Mouse (Mus musculus): ENCODE data around the gene Sox21. TPM values are rescaled to one million over a fixed set of nuclear protein-coding genes. Genes with fewer than 3 reads are reported as not detected.
A peak's percentile ranks its signal among the peaks of the same experiment; 100 is the strongest.

The Sox21 gene
- polyA plus RNA-seq, 1 experiment from 2014 or later: 11.1 TPM

GRCm38 (mm10) chr14:118209642-118210041, 27.2 kb downstream of the Sox21 start:
- Histone ChIP-seq H3K4me3 (no peak overlapping the region), H3K27ac (replicated peaks) (no peak overlapping the region), H3K9me3 (replicated peaks) (peaks cover 5% of the 10 kb centered on the region; the same call in 1 of the 2 replicates), H3K36me3 (no peaks in the 10 kb centered on the region), H3K27me3 (ENCODE audit: low read depth, poor library complexity, severe bottlenecking) (peaks cover 45% of the 10 kb centered on the region), H3K4me1 (peaks cover 19% of the 10 kb centered on the region)
- WGBS: 12% methylated on average over 5 of the region's 5 CpGs
- peak; percentile 49 for DNase-seq (ENCODE audit: low spot score)

- Histone ChIP-seq H3K9me3 (replicated peaks) (peaks cover 12% of the 10 kb centered on the region; the same call in 1 of the 2 replicates), H3K27ac (replicated peaks) (no peak overlapping the region), H3K4me3 (no peak overlapping the region), H3K36me3 (no peaks in the 10 kb centered on the region), H3K27me3 (ENCODE audit: low read depth, poor library complexity, severe bottlenecking) (peaks cover 23% of the 10 kb centered on the region), H3K4me1 (peaks cover 19% of the 10 kb centered on the region)
- DNase-seq (ENCODE audit: low spot score): no peak
- WGBS: 86% methylated on average over 3 of the region's 3 CpGs
Observed at GRCm38 (mm10) chr14:118207347-118207746, 29.5 kb downstream of the Sox21 start.

- no peak for DNase-seq (ENCODE audit: low spot score)
- no peak overlapping the region for H3K27ac ChIP-seq (replicated peaks)
- WGBS: 77% methylated on average over 7 of the region's 7 CpGs
- H3K9me3 ChIP-seq (replicated peaks): peaks cover 12% of the 10 kb centered on the region; the same call in 1 of the 2 replicates
- H3K4me3 ChIP-seq: no peak overlapping the region
- no peaks in the 10 kb centered on the region for H3K4me1 ChIP-seq
- H3K36me3 ChIP-seq: no peaks in the 10 kb centered on the region
- peaks cover 9% of the 10 kb centered on the region; the same call in 1 of the 2 replicates for H3K27me3 ChIP-seq (ENCODE audit: low read depth, poor library complexity, severe bottlenecking)
Observed at GRCm38 (mm10) chr14:118203031-118203430, 33.8 kb downstream of the Sox21 start.

GRCm38 (mm10) chr14:118202006-118202405, 34.8 kb downstream of the Sox21 start:
- no peak overlapping the region for H3K4me3 ChIP-seq
- WGBS: 87% methylated on average over 5 of the region's 5 CpGs
- 0 out of 2 replicates have a peak, but pooled peaks cover 7% of the 10 kb centered on the region for H3K4me1 ChIP-seq
- H3K27me3 ChIP-seq (ENCODE audit: low read depth, poor library complexity, severe bottlenecking): peaks cover 19% of the 10 kb centered on the region; the same call in 1 of the 2 replicates
- H3K36me3 ChIP-seq: no peaks in the 10 kb centered on the region
- H3K27ac ChIP-seq (replicated peaks): no peak overlapping the region
- H3K9me3 ChIP-seq (replicated peaks): 0 out of 2 replicates have a peak, but pooled peaks cover 7% of the 10 kb centered on the region
- DNase-seq (ENCODE audit: low spot score): no peak

- Histone ChIP-seq H3K27ac (replicated peaks) (no peak overlapping the region), H3K36me3 (no peaks in the 10 kb centered on the region), H3K4me1 (0 out of 2 replicates have a peak, but pooled peaks cover 7% of the 10 kb centered on the region), H3K4me3 (no peak overlapping the region), H3K27me3 (ENCODE audit: low read depth, poor library complexity, severe bottlenecking) (peaks cover 32% of the 10 kb centered on the region; the same call in 1 of the 2 replicates), H3K9me3 (replicated peaks) (0 out of 2 replicates have a peak, but pooled peaks cover 7% of the 10 kb centered on the region)
- DNase-seq (ENCODE audit: low spot score): no peak
- 96% methylated on average over 3 of the region's 3 CpGs for WGBS
Observed at GRCm38 (mm10) chr14:118200731-118201130, 36.1 kb downstream of the Sox21 start.

GRCm38 (mm10) chr14:118197063-118197462, 39.8 kb downstream of the Sox21 start:
- Histone ChIP-seq H3K4me1 (peaks cover 36% of the 10 kb centered on the region), H3K9me3 (replicated peaks) (no peaks in the 10 kb centered on the region), H3K4me3 (no peak overlapping the region), H3K36me3 (no peaks in the 10 kb centered on the region), H3K27me3 (ENCODE audit: low read depth, poor library complexity, severe bottlenecking) (peaks cover 49% of the 10 kb centered on the region), H3K27ac (replicated peaks) (no peak overlapping the region)
- 81% methylated on average over 12 of the region's 12 CpGs for WGBS
- DNase-seq (ENCODE audit: low spot score): no peak

GRCm38 (mm10) chr14:118194219-118194914, 42.5 kb downstream of the Sox21 start:
- no peaks in the 10 kb centered on the region for H3K9me3 ChIP-seq (replicated peaks)
- peak overlapping the region; percentile 57; the same call in 1 of the 2 replicates for H3K27ac ChIP-seq (replicated peaks)
- WGBS: 50% methylated on average over 13 of the region's 13 CpGs
- H3K36me3 ChIP-seq: no peaks in the 10 kb centered on the region
- H3K4me1 ChIP-seq: peaks cover 36% of the 10 kb centered on the region
- peaks cover 56% of the 10 kb centered on the region for H3K27me3 ChIP-seq (ENCODE audit: low read depth, poor library complexity, severe bottlenecking)
- no peak for DNase-seq (ENCODE audit: low spot score)
- peak overlapping the region; percentile 21; the same call in 1 of the 2 replicates for H3K4me3 ChIP-seq

- H3K27ac ChIP-seq (replicated peaks): peak overlapping the region; percentile 78
Observed at GRCm38 (mm10) chr14:118193663-118194062, 43.2 kb downstream of the Sox21 start.

GRCm38 (mm10) chr14:118193001-118193628, 43.7 kb downstream of the Sox21 start:
- peaks cover 54% of the 10 kb centered on the region for H3K27me3 ChIP-seq (ENCODE audit: low read depth, poor library complexity, severe bottlenecking)
- no peak for DNase-seq (ENCODE audit: low spot score)
- H3K9me3 ChIP-seq (replicated peaks): no peaks in the 10 kb centered on the region
- peaks cover 36% of the 10 kb centered on the region for H3K4me1 ChIP-seq
- H3K36me3 ChIP-seq: no peaks in the 10 kb centered on the region
- 21% methylated on average over 10 of the region's 10 CpGs for WGBS
- H3K4me3 ChIP-seq: peak overlapping the region; percentile 37; the same call in 1 of the 2 replicates
- peak overlapping the region; percentile 78 for H3K27ac ChIP-seq (replicated peaks)

More at GRCm38 (mm10) chr14:118193663-118194062, 43.2 kb downstream of the Sox21 start:
- Histone ChIP-seq H3K4me1 (peaks cover 36% of the 10 kb centered on the region), H3K36me3 (no peaks in the 10 kb centered on the region), H3K4me3 (peak overlapping the region; percentile 37), H3K27me3 (ENCODE audit: low read depth, poor library complexity, severe bottlenecking) (peaks cover 54% of the 10 kb centered on the region), H3K9me3 (replicated peaks) (no peaks in the 10 kb centered on the region)
- peak; percentile 58 for DNase-seq (ENCODE audit: low spot score)
- WGBS: 20% methylated on average over 10 of the region's 10 CpGs

- WGBS: 89% methylated on average over 9 of the region's 9 CpGs
- H3K9me3 ChIP-seq (replicated peaks): no peaks in the 10 kb centered on the region
- no peak for DNase-seq (ENCODE audit: low spot score)
Observed at GRCm38 (mm10) chr14:118191442-118191841, 45.4 kb downstream of the Sox21 start.

More at GRCm38 (mm10) chr14:118191442-118191841, 45.4 kb downstream of the Sox21 start:
- peaks cover 29% of the 10 kb centered on the region for H3K4me1 ChIP-seq
- no peak overlapping the region for H3K4me3 ChIP-seq
- H3K36me3 ChIP-seq: no peaks in the 10 kb centered on the region
- peaks cover 40% of the 10 kb centered on the region for H3K27me3 ChIP-seq (ENCODE audit: low read depth, poor library complexity, severe bottlenecking)
- H3K27ac ChIP-seq (replicated peaks): no peak overlapping the region
